Comparison of ENCODE assay signal across 7 mouse cellular contexts in the genomic region with DNA sequence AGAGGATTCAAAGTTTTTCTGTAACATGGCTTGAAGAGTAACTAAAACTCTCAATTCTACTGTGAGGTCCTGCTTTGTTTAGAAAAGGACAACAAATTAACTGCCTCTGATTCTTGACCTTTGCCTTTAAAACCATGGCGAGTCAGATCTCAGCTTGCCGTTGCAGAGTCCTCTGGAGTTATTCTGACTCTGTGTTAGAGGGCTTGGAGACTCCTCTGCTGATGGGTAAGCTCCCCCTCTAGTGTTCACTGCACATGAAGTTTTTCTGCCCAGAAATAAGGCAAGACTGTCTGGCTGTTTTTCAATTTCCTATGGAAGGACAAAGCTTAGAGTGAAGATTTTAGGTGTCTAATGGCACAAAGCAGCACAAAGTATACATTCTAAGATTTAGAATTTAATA.
DNase-seq lines count a peak whose midpoint lies in the region; ATAC-seq and TF ChIP-seq lines count a peak whose summit lies in the region.

No protein-coding gene starts in this region.

- TF ChIP-seq POLR2A in liver, adult 2 months (IDR thresholded peaks at IDR 0.05; ENCODE audit: extremely low read depth, insufficient read depth, low read length): no peak

- H3K36me3 ChIP-seq in liver, adult 2 months (ENCODE audit: control insufficient read depth, insufficient read depth, low read length): no peaks in the 10 kb centered on the region
- no peaks in the 10 kb centered on the region for H3K36me3 ChIP-seq in liver, embryonic 12.5 days
- H3K36me3 ChIP-seq in midbrain, embryonic 13.5 days: no peaks in the 10 kb centered on the region

- DNase-seq in liver, adult 2 months (ENCODE audit: extremely low read depth, low read depth, low spot score): peak; percentile 69
- peak; percentile 46 for DNase-seq in brain, adult 2 months (ENCODE audit: low read depth, low spot score)
- peak; percentile 32 for DNase-seq in forelimb bud, embryonic 11.5 days (ENCODE audit: low read depth, low spot score)
- DNase-seq in frontal cortex, postnatal 14 days (ENCODE audit: low spot score in 2 of 2): no peak
- no peak for DNase-seq in cerebellum, adult 8-10 months

- no peak overlapping the region for H3K27ac ChIP-seq in liver, adult 2 months (replicated peaks; ENCODE audit: insufficient read depth, low read depth, low read length)
- H3K27ac ChIP-seq in liver, embryonic 12.5 days: no peak overlapping the region
- no peak overlapping the region for H3K27ac ChIP-seq in midbrain, embryonic 13.5 days

- 8% methylated on average over 2 of the region's 2 CpGs for WGBS in liver, adult 2 months
- 24% methylated on average over 2 of the region's 2 CpGs for WGBS in liver, embryonic 12.5 days (ENCODE audit: insufficient replicate concordance)
- WGBS in midbrain, embryonic 13.5 days: 1% methylated on average over 2 of the region's 2 CpGs

- ATAC-seq in liver, embryonic 12.5 days: no peak
- ATAC-seq in midbrain, embryonic 13.5 days: peak; percentile 73; the same call in 1 of the 2 replicates

- no peaks in the 10 kb centered on the region for H3K79me2 ChIP-seq in liver, adult 2 months (ENCODE audit: control insufficient read depth, insufficient read depth, low read length)

- no peaks in the 10 kb centered on the region for H3K9me3 ChIP-seq in liver, embryonic 12.5 days (replicated peaks)
- H3K9me3 ChIP-seq in midbrain, embryonic 13.5 days: no peaks in the 10 kb centered on the region

- TF ChIP-seq CTCF in liver, adult 2 months (IDR thresholded peaks at IDR 0.05; ENCODE audit: low read depth, low read length): no peak

- no peak overlapping the region for H3K4me3 ChIP-seq in liver, adult 2 months (ENCODE audit: insufficient read depth, low read depth, low read length)
- H3K4me3 ChIP-seq in liver, embryonic 12.5 days: no peak overlapping the region
- H3K4me3 ChIP-seq in midbrain, embryonic 13.5 days (replicated peaks): no peak overlapping the region

- no peaks in the 10 kb centered on the region for H3K27me3 ChIP-seq in liver, adult 2 months (ENCODE audit: control insufficient read depth, insufficient read depth, low read length)
- H3K27me3 ChIP-seq in liver, embryonic 12.5 days (replicated peaks): no peaks in the 10 kb centered on the region
- no peaks in the 10 kb centered on the region for H3K27me3 ChIP-seq in midbrain, embryonic 13.5 days

- H3K4me1 ChIP-seq in liver, adult 2 months (ENCODE audit: control insufficient read depth, insufficient read depth, low read length): no peaks in the 10 kb centered on the region
- H3K4me1 ChIP-seq in liver, embryonic 12.5 days: no peaks in the 10 kb centered on the region
- H3K4me1 ChIP-seq in midbrain, embryonic 13.5 days (replicated peaks): no peaks in the 10 kb centered on the region

- no peak overlapping the region for H3K4me2 ChIP-seq in liver, embryonic 12.5 days
- H3K4me2 ChIP-seq in midbrain, embryonic 13.5 days (replicated peaks): no peak overlapping the region

- H3K9ac ChIP-seq in liver, adult 2 months (ENCODE audit: low read depth, low read length): no peak overlapping the region
- H3K9ac ChIP-seq in liver, embryonic 12.5 days: no peak overlapping the region
- no peak overlapping the region for H3K9ac ChIP-seq in midbrain, embryonic 13.5 days (replicated peaks)

Comparison
In these comparisons a context has a peak if more than half of its experiments do, and no peak if none do; other contexts are left out.
1. DNase-seq: peak in liver, adult 2 months (single experiment), brain, adult 2 months (single experiment) and forelimb bud, embryonic 11.5 days (single experiment); none in frontal cortex, postnatal 14 days (0 of 2) and cerebellum, adult 8-10 months (single experiment).